In the genomic region with DNA sequence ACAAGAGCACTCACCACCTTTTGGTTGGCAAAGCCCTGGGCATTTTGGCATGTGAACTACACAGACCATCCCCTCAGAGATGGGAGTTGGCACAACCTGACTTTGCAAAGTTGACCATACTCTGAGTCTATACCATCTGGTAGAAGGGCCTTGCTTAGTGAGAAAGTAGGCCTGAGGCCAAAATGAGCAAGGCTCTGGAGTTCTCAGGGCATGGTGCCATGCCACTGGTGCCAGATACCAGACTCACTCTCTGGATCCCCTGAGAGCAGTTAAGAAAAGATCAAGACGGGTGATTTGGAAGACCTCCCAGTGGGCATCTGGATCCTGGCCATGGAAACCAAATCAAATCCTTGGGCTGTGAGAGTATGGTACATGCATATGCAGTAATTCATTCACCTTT, we compare ENCODE assay signal across 15 mouse cellular contexts.
DNase-seq lines count a peak whose midpoint lies in the region; ATAC-seq and TF ChIP-seq lines count a peak whose summit lies in the region.
"Had no signal": no experiment of that assay in that cellular context is flagged by ENCODE, and none has a peak within 500 bp of the region (broad histone marks: within the 10 kb centered on the region; RNA-seq: fewer than 3 reads in every experiment).

No protein-coding gene starts in this region.

- peaks cover 19% of the 10 kb centered on the region for H3K4me1 ChIP-seq in midbrain, postnatal 0 days (ENCODE audit: insufficient read depth, low read length)
- H3K4me1 ChIP-seq in midbrain, embryonic 16.5 days (ENCODE audit: control insufficient read depth, insufficient read depth, low read length) = peaks cover 17% of the 10 kb centered on the region
- H3K4me1 ChIP-seq: megakaryocyte, embryonic 14.5 days had no signal

- no peak for ATAC-seq in midbrain, postnatal 0 days (ENCODE audit: low FRiP score)
- no peak for ATAC-seq in midbrain, embryonic 16.5 days
- ATAC-seq: intestine, embryonic 16.5 days had no signal

- no peak overlapping the region for H3K27ac ChIP-seq in midbrain, postnatal 0 days (ENCODE audit: low read depth, low read length)
- H3K27ac ChIP-seq in midbrain, embryonic 16.5 days (ENCODE audit: low read length) = no peak overlapping the region
- H3K27ac ChIP-seq: heart, embryonic 13.5 days had no signal

- no peak overlapping the region for H3K4me3 ChIP-seq in midbrain, postnatal 0 days (ENCODE audit: low read depth, low read length)
- H3K4me3 ChIP-seq in midbrain, embryonic 16.5 days (ENCODE audit: low read depth, low read length) = no peak overlapping the region
- H3K4me3 ChIP-seq: heart, embryonic 13.5 days; megakaryocyte, embryonic 14.5 days had no signal

- H3K9me3 ChIP-seq in midbrain, postnatal 0 days (ENCODE audit: low read length) = no peaks in the 10 kb centered on the region
- no peaks in the 10 kb centered on the region for H3K9me3 ChIP-seq in midbrain, embryonic 16.5 days (replicated peaks; ENCODE audit: control insufficient read depth, low read length, poor library complexity, severe bottlenecking)
- H3K9me3 ChIP-seq: heart, embryonic 13.5 days had no signal

- WGBS in midbrain, postnatal 0 days = 33% methylated on average over 1 of the region's 1 CpGs
- WGBS in midbrain, embryonic 16.5 days = 20% methylated on average over 1 of the region's 1 CpGs

- peak; percentile 7 for DNase-seq in cerebellum, adult 11-12 months
- no peak for DNase-seq in cerebellum, adult 8-10 months
- peak; percentile 87 for DNase-seq in midbrain, postnatal 0 days (ENCODE audit: low spot score)
- DNase-seq in adrenal gland, adult 8-10 months = peak; percentile 8
- DNase-seq in cerebellum, postnatal 36 days = peak; percentile 17 to 19
- no peak for DNase-seq in T-cell, adult 2 months (ENCODE audit: low spot score)
- no peak for DNase-seq in heart, adult 11 months
- DNase-seq: B cell, adult 2 months; gastrocnemius, postnatal 14 days; lung, adult 18-20 months; thymus, adult 18-20 months had no signal

- H3K9ac ChIP-seq in midbrain, postnatal 0 days (replicated peaks; ENCODE audit: low read length, poor library complexity, severe bottlenecking) = no peak overlapping the region
- H3K9ac ChIP-seq in midbrain, embryonic 16.5 days (ENCODE audit: low read depth, low read length) = no peak overlapping the region
- H3K9ac ChIP-seq: heart, embryonic 13.5 days had no signal

- TF ChIP-seq CTCF in midbrain, postnatal 0 days (IDR thresholded peaks at IDR 0.05) = no peak

- H3K36me3 ChIP-seq in midbrain, postnatal 0 days (ENCODE audit: insufficient read depth, low read length) = no peaks in the 10 kb centered on the region
- no peaks in the 10 kb centered on the region for H3K36me3 ChIP-seq in midbrain, embryonic 16.5 days (ENCODE audit: control insufficient read depth, insufficient read depth, low read length)
- H3K36me3 ChIP-seq: heart, embryonic 13.5 days had no signal

- no peak overlapping the region for H3K4me2 ChIP-seq in midbrain, postnatal 0 days (ENCODE audit: low read depth, low read length, poor library complexity, severe bottlenecking)
- no peak overlapping the region for H3K4me2 ChIP-seq in midbrain, embryonic 16.5 days (ENCODE audit: low read length)
- H3K4me2 ChIP-seq: heart, embryonic 13.5 days had no signal

- no peaks in the 10 kb centered on the region for H3K27me3 ChIP-seq in midbrain, postnatal 0 days (ENCODE audit: insufficient read depth, low read length)
- H3K27me3 ChIP-seq in midbrain, embryonic 16.5 days (ENCODE audit: control insufficient read depth, insufficient read depth, low read depth, low read length) = no peaks in the 10 kb centered on the region
- H3K27me3 ChIP-seq: heart, embryonic 13.5 days; megakaryocyte, embryonic 14.5 days had no signal

Comparison
In these comparisons a context has a peak if more than half of its experiments do, and no peak if none do; other contexts are left out.
1. DNase-seq: peak in cerebellum, adult 11-12 months (single experiment), midbrain, postnatal 0 days (single experiment), adrenal gland, adult 8-10 months (single experiment) and cerebellum, postnatal 36 days (2 of 2); none in cerebellum, adult 8-10 months (single experiment), T-cell, adult 2 months (single experiment) and heart, adult 11 months (single experiment).